Mouse (Mus musculus): Measurements from ENCODE around the gene S100a5. TPM values are rescaled to one million over a fixed set of nuclear protein-coding genes. Genes with fewer than 3 reads are reported as not detected.

Gene S100a5
- polyA plus RNA-seq, 1 experiment from 2014 or later = not detected

DNA sequence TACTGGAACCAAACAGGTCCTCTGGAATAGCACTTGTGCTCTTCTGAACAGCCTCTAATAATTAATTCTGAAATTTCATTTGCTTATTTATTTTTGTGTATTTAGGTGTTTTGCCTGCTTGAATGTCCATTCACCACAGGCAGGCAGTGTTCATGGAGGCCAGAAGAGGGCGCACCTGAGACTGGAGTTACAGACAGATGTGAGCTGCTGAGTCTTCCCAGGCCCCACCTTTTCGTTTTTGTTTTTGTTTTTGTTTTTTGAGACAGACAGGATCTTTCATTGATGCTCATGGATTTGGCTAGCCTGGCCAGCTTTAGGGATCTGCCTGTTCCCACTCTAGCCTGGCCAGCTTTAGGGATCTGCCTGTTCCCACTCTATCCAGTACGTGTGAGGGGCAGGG lies 35.9 kb downstream of the S100a5 start:
- no peaks in the 10 kb centered on the region for H3K36me3 ChIP-seq (ENCODE audit: control insufficient read depth, insufficient read depth, low read length)
- H3K4me2 ChIP-seq = no peak overlapping the region
- H3K9me3 ChIP-seq (ENCODE audit: control insufficient read depth, low read length) = no peaks in the 10 kb centered on the region
- no peak overlapping the region for H3K4me3 ChIP-seq (ENCODE audit: low read depth, low read length)
- no peak overlapping the region for H3K9ac ChIP-seq (ENCODE audit: low read depth, low read length)
- WGBS = 42% methylated on average over 3 of the region's 3 CpGs
- DNase-seq (ENCODE audit: low spot score) (no peak), ATAC-seq (replicated peaks; ENCODE audit: low FRiP score) (no peak)
- H3K4me1 ChIP-seq (replicated peaks; ENCODE audit: control insufficient read depth, insufficient read depth, low read length) = no peaks in the 10 kb centered on the region
- H3K27me3 ChIP-seq (replicated peaks; ENCODE audit: control insufficient read depth, insufficient read depth, low read length) = no peaks in the 10 kb centered on the region
- H3K27ac ChIP-seq (ENCODE audit: low read depth, low read length) = no peak overlapping the region

- Histone ChIP-seq H3K4me1 (replicated peaks; ENCODE audit: control insufficient read depth, insufficient read depth, low read length) (no peaks in the 10 kb centered on the region), H3K4me3 (ENCODE audit: low read depth, low read length) (no peak overlapping the region), H3K27ac (ENCODE audit: low read depth, low read length) (no peak overlapping the region), H3K4me2 (no peak overlapping the region), H3K27me3 (replicated peaks; ENCODE audit: control insufficient read depth, insufficient read depth, low read length) (no peaks in the 10 kb centered on the region), H3K9me3 (ENCODE audit: control insufficient read depth, low read length) (no peaks in the 10 kb centered on the region), H3K9ac (ENCODE audit: low read depth, low read length) (no peak overlapping the region), H3K36me3 (ENCODE audit: control insufficient read depth, insufficient read depth, low read length) (no peaks in the 10 kb centered on the region)
- DNase-seq (ENCODE audit: low spot score) (no peak), ATAC-seq (replicated peaks; ENCODE audit: low FRiP score) (no peak)
- WGBS = 70% methylated on average over 1 of the region's 1 CpGs
Measured at GRCm38 (mm10) chr3:90647291-90647690, 39.0 kb downstream of the S100a5 start.

- Histone ChIP-seq H3K4me2 (no peak overlapping the region), H3K4me1 (replicated peaks; ENCODE audit: control insufficient read depth, insufficient read depth, low read length) (no peaks in the 10 kb centered on the region), H3K4me3 (ENCODE audit: low read depth, low read length) (no peak overlapping the region), H3K9ac (ENCODE audit: low read depth, low read length) (no peak overlapping the region), H3K36me3 (ENCODE audit: control insufficient read depth, insufficient read depth, low read length) (no peaks in the 10 kb centered on the region), H3K27ac (ENCODE audit: low read depth, low read length) (no peak overlapping the region), H3K27me3 (replicated peaks; ENCODE audit: control insufficient read depth, insufficient read depth, low read length) (no peaks in the 10 kb centered on the region), H3K9me3 (ENCODE audit: control insufficient read depth, low read length) (no peaks in the 10 kb centered on the region)
- DNase-seq (ENCODE audit: low spot score) = no peak
- no peak for ATAC-seq (replicated peaks; ENCODE audit: low FRiP score)
Measured at GRCm38 (mm10) chr3:90648981-90649380, 40.7 kb downstream of the S100a5 start.

- H3K36me3 ChIP-seq (ENCODE audit: control insufficient read depth, insufficient read depth, low read length) = no peaks in the 10 kb centered on the region
- H3K9me3 ChIP-seq (ENCODE audit: control insufficient read depth, low read length) = no peaks in the 10 kb centered on the region
- H3K4me2 ChIP-seq = no peak overlapping the region
- H3K4me1 ChIP-seq (replicated peaks; ENCODE audit: control insufficient read depth, insufficient read depth, low read length) = no peaks in the 10 kb centered on the region
- H3K9ac ChIP-seq (ENCODE audit: low read depth, low read length) = no peak overlapping the region
- no peak for DNase-seq (ENCODE audit: low spot score)
- H3K27me3 ChIP-seq (replicated peaks; ENCODE audit: control insufficient read depth, insufficient read depth, low read length) = no peaks in the 10 kb centered on the region
- ATAC-seq (replicated peaks; ENCODE audit: low FRiP score) = no peak
- H3K27ac ChIP-seq (ENCODE audit: low read depth, low read length) = no peak overlapping the region
- H3K4me3 ChIP-seq (ENCODE audit: low read depth, low read length) = no peak overlapping the region
- 88% methylated on average over 2 of the region's 2 CpGs for WGBS
Measured at GRCm38 (mm10) chr3:90649832-90650231, 41.5 kb downstream of the S100a5 start.

DNA sequence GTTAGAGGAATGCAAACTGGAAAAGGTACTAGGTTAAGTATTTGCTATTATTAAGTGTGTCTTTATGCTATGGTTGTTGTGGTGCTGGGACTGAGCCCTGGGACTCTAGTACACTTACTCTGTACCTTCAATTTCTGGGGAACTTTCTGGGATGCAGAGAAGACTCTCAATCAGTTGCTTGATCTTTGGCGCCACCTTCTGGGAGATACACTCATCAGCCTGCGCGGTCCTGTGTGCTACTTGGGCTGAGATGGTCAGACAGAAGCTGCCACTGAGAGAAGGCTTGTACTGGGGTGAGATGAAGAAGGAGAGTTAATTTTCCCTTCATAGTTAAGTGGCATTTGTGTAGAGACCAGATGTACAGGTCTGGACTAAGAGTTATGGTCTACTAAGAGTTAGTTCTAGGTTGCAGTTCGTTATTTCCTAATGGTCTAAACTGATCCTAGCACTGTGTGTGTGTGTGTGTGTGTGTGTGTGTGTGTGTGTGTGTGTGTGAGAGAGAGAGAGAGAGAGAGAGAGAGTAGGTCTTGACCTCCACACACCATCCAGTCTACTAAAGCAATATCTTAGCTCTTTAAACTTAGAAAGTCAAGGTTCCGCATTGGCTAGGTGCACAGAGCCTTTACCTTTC lies 44.7 kb downstream of the S100a5 start:
- H3K4me3 ChIP-seq (ENCODE audit: low read depth, low read length) = no peak overlapping the region
- ATAC-seq (replicated peaks; ENCODE audit: low FRiP score) (no peak; the same call in 1 of the 2 replicates), DNase-seq (ENCODE audit: low spot score) (peak; percentile 41)
- no peaks in the 10 kb centered on the region for H3K27me3 ChIP-seq (replicated peaks; ENCODE audit: control insufficient read depth, insufficient read depth, low read length)
- no peak overlapping the region for H3K9ac ChIP-seq (ENCODE audit: low read depth, low read length)
- WGBS = 36% methylated on average over 5 of the region's 5 CpGs
- H3K27ac ChIP-seq (ENCODE audit: low read depth, low read length) = no peak overlapping the region
- H3K36me3 ChIP-seq (ENCODE audit: control insufficient read depth, insufficient read depth, low read length) = no peaks in the 10 kb centered on the region
- H3K4me2 ChIP-seq = no peak overlapping the region
- H3K9me3 ChIP-seq (ENCODE audit: control insufficient read depth, low read length) = no peaks in the 10 kb centered on the region
- H3K4me1 ChIP-seq (replicated peaks; ENCODE audit: control insufficient read depth, insufficient read depth, low read length) = no peaks in the 10 kb centered on the region

DNA sequence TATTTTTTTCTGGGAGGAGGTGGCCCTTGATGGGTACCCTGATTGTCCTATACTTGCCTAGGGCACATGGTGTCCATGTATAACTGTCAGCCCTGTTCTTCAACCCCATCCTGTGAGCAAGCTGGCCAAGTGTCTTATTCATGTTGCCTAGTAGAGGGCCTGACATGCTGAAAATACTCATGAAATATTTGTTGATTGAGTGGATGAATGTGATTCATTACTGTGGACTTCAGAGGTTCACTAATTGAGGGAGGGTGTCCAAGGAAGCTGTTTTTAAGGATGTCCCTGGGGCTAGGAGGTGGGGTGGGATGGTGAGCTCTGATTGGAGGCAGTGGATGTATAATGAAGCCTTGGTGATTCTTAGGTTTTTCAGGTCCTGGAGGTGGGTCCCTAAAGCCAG lies 45.4 kb downstream of the S100a5 start, which contains the start of gene S100a7a:
S100a7a (plus strand) TSS at position 301 of the 400 bp plus-strand sequence.
- Histone ChIP-seq H3K27me3 (replicated peaks; ENCODE audit: control insufficient read depth, insufficient read depth, low read length) (no peaks in the 10 kb centered on the region), H3K27ac (ENCODE audit: low read depth, low read length) (no peak within 1 kb of the TSS), H3K4me3 (ENCODE audit: low read depth, low read length) (no peak within 1 kb of the TSS), H3K4me1 (replicated peaks; ENCODE audit: control insufficient read depth, insufficient read depth, low read length) (no peaks in the 10 kb centered on the region), H3K9me3 (ENCODE audit: control insufficient read depth, low read length) (no peaks in the 10 kb centered on the region), H3K9ac (ENCODE audit: low read depth, low read length) (no peak within 1 kb of the TSS), H3K4me2 (no peak within 1 kb of the TSS), H3K36me3 (ENCODE audit: control insufficient read depth, insufficient read depth, low read length) (no peaks in the 10 kb centered on the region)
- DNase-seq (ENCODE audit: low spot score) (no peak), ATAC-seq (replicated peaks; ENCODE audit: low FRiP score) (no peak)

- Histone ChIP-seq H3K4me1 (replicated peaks; ENCODE audit: control insufficient read depth, insufficient read depth, low read length) (no peaks in the 10 kb centered on the region), H3K9me3 (ENCODE audit: control insufficient read depth, low read length) (no peaks in the 10 kb centered on the region), H3K36me3 (ENCODE audit: control insufficient read depth, insufficient read depth, low read length) (no peaks in the 10 kb centered on the region), H3K4me3 (ENCODE audit: low read depth, low read length) (no peak overlapping the region), H3K4me2 (no peak overlapping the region), H3K9ac (ENCODE audit: low read depth, low read length) (no peak overlapping the region), H3K27ac (ENCODE audit: low read depth, low read length) (no peak overlapping the region), H3K27me3 (replicated peaks; ENCODE audit: control insufficient read depth, insufficient read depth, low read length) (no peaks in the 10 kb centered on the region)
- WGBS = 72% methylated on average over 4 of the region's 4 CpGs
- ATAC-seq (replicated peaks; ENCODE audit: low FRiP score) = no peak
- DNase-seq (ENCODE audit: low spot score) = no peak
Measured at GRCm38 (mm10) chr3:90657405-90657804, 49.1 kb downstream of the S100a5 start.

DNA sequence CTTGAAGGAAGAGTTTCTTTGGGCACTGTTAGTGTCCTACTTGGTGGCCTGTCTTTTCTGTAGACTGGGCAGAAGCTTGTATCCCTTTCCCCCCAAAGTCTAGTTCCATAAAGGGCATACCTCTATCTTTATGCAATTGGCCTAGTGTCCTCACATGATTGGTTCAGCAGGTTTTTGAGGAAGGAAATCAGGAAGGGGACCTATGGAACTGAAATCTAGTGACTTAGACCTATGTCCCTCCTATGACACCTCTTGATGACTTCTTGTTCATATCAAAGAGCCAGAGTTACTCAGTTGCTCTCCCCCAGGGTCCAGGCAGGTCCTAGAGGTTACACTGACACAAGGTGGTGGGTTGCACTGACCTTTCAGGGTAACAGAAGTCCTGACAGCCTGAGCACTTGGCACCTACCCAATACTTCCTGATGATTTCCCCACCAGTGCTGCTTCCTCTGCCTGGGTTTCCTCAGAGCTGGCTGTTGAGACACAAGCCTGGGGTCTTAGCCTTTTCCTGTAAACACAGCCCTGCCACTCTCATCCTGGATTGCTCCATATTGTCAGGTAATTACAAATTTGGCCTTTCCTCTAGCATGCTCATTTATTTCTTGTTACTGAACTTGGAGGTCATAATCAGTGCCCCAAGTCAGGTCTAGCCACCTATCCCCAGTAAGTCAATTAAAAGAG lies 51.2 kb downstream of the S100a5 start:
- no peak for ATAC-seq (replicated peaks; ENCODE audit: low FRiP score)
- no peaks in the 10 kb centered on the region for H3K4me1 ChIP-seq (replicated peaks; ENCODE audit: control insufficient read depth, insufficient read depth, low read length)
- DNase-seq (ENCODE audit: low spot score) = no peak

More for the DNA sequence above, 51.2 kb downstream of the S100a5 start:
- no peak overlapping the region for H3K4me2 ChIP-seq
- H3K27me3 ChIP-seq (replicated peaks; ENCODE audit: control insufficient read depth, insufficient read depth, low read length) = no peaks in the 10 kb centered on the region
- no peaks in the 10 kb centered on the region for H3K36me3 ChIP-seq (ENCODE audit: control insufficient read depth, insufficient read depth, low read length)
- no peaks in the 10 kb centered on the region for H3K9me3 ChIP-seq (ENCODE audit: control insufficient read depth, low read length)
- no peak overlapping the region for H3K9ac ChIP-seq (ENCODE audit: low read depth, low read length)
- no peak overlapping the region for H3K27ac ChIP-seq (ENCODE audit: low read depth, low read length)
- no peak overlapping the region for H3K4me3 ChIP-seq (ENCODE audit: low read depth, low read length)

All from liver, embryonic 11.5 days (tissue).